Mouse (Mus musculus) E14TG2a.4 (cell line): Measurements from ENCODE around the gene Plcb4.

ENCODE experiments used
- CTCF ChIP-seq: conservative IDR thresholded peaks from 2 replicates; pipeline ENCODE4 v1.5.1; 2014; ENCODE audit warnings: low read length
- NANOG ChIP-seq: IDR thresholded peaks from 2 replicates; pipeline ENCODE4 v1.6.1; 2014; ENCODE audit warnings: borderline replicate concordance, low read length, mixed read lengths
- POU5F1 ChIP-seq: IDR thresholded peaks from 2 replicates; pipeline ENCODE4 v1.6.1; 2014; ENCODE audit warnings: low read length, borderline replicate concordance

- TF ChIP-seq CTCF, result no peak
- no peak for TF ChIP-seq POU5F1
- TF ChIP-seq NANOG, result no peak
Observed at GRCm38 (mm10) chr2:135929021-135929720, 270.4 kb downstream of the Plcb4 start.
